Mouse (Mus musculus) cerebellum, adult 2 months (tissue): ENCODE data around the gene Zfp467. TPM values are rescaled to one million over a fixed set of nuclear protein-coding genes. Genes with fewer than 3 reads are reported as not detected.

Experiments used
- DNase-seq, 2 experiments: peaks; one replicate each; pipeline ENCODE4 v3.0.0; 2021
- H3K27ac ChIP-seq: fragments of 200-500 bp; 2 replicates; pipeline ENCODE4 v1.5.1; 2012; ENCODE audit warnings: low read length, control low read depth, inconsistent platforms; ENCODE audit not compliant: insufficient read depth
- H3K27me3 ChIP-seq: fragments of 200-500 bp; 2 replicates; pipeline ENCODE4 v1.6.1; 2012; ENCODE audit warnings: inconsistent platforms, mild to moderate bottlenecking, low read length, moderate library complexity; ENCODE audit not compliant: control insufficient read depth, insufficient read depth
- H3K4me1 ChIP-seq: fragments of 200-500 bp; 2 replicates; pipeline ENCODE4 v1.6.1; 2011; ENCODE audit warnings: low read length; ENCODE audit not compliant: control insufficient read depth, insufficient read depth
- H3K4me3 ChIP-seq: fragments of 200-500 bp; replicated peaks from 2 replicates; pipeline ENCODE3; 2011; ENCODE audit warnings: mild to moderate bottlenecking, low read depth, low read length, control low read depth; ENCODE audit not compliant: insufficient read depth
- CTCF ChIP-seq: fragments of 200-500 bp; IDR thresholded peaks from 2 replicates; pipeline ENCODE4 v1.5.1; 2011; ENCODE audit warnings: low read depth, mild to moderate bottlenecking, control low read depth, low read length, moderate library complexity, borderline replicate concordance; ENCODE audit not compliant: insufficient read depth
- POLR2A ChIP-seq: fragments of 200-500 bp; IDR thresholded peaks from 2 replicates; pipeline ENCODE4 v1.6.1; 2011; ENCODE audit warnings: low read length, control low read depth, borderline replicate concordance; ENCODE audit not compliant: insufficient read depth
- WGBS: fragments of 180-500 bp; shearing (Covaris S2); methylation state at CpG from one replicate; pipeline ENCODE4 v1.1.7; 2018; 5-methylcytosine and 5-hydroxymethylcytosine counted together
- polyA plus RNA-seq: library from polyadenylated mRNA; depleted of rRNA; stranded (reverse); fragments of >200 nt; gene quantifications from 2 replicates; pipeline ENCODE4 v1.2.3, GENCODE M21; 2012

Zfp467 gene
- polyA plus RNA-seq, 1 experiment = 80.4 TPM

DNA sequence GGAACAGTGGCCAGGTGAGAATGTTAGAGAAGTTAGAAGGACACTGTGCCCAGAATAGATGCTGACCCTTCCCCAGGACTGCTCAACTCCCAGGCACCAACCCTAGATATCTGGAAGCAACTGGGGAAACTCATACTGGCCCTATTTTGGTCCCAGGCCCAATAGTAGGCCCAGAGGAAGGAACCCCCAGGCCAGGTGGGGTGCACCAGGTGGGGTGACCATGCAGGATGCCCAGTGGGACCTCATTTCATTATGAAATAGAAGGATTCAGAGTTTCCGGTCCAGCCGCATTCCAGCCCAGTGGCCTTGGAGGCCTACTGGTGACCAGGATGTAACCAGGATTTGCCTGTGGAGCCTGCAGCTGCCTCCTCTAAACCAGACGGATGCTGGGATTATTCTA, 1.3 kb upstream of the Zfp467 start:
- Histone ChIP-seq H3K27ac (no peak overlapping the region), H3K4me1 (0 out of 2 replicates have a peak, but pooled peaks cover 8% of the 10 kb centered on the region), H3K27me3 (no peaks in the 10 kb centered on the region), H3K4me3 (no peak overlapping the region)
- no peak for TF ChIP-seq POLR2A
- TF ChIP-seq CTCF = no peak
- 56% methylated on average over 3 of the region's 3 CpGs for WGBS
- DNase-seq = no peak

DNA sequence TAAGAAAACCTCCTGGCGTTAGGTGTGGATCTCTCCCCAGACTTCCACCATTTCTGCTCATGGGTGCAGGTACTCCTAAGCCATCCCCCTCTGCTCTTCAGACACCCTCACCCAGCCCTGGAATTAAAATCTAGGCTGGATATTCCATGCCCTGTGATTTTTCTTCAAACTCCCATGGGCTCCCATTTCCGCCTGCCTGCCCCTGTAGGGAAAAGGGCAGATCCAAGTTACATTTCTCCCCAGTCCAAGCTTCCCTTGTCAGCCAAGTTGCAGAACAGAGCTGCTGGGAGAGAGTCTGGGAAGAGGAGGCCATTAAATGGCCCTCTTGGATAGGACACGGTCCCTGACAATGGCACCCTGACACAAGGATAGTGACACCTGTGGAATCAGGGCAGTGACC, 631 bp upstream of the Zfp467 start:
- 14% methylated on average over 3 of the region's 3 CpGs for WGBS
- DNase-seq = peak in 1 of 2 experiments; percentile 49
- H3K4me1 ChIP-seq = 0 out of 2 replicates have a peak, but pooled peaks cover 8% of the 10 kb centered on the region
- H3K27ac ChIP-seq = peak overlapping the region; percentile 52; the same call in 1 of the 2 replicates
- no peak for TF ChIP-seq POLR2A
- no peak for TF ChIP-seq CTCF
- H3K27me3 ChIP-seq = no peaks in the 10 kb centered on the region
- peak overlapping the region; percentile 86 for H3K4me3 ChIP-seq

DNA sequence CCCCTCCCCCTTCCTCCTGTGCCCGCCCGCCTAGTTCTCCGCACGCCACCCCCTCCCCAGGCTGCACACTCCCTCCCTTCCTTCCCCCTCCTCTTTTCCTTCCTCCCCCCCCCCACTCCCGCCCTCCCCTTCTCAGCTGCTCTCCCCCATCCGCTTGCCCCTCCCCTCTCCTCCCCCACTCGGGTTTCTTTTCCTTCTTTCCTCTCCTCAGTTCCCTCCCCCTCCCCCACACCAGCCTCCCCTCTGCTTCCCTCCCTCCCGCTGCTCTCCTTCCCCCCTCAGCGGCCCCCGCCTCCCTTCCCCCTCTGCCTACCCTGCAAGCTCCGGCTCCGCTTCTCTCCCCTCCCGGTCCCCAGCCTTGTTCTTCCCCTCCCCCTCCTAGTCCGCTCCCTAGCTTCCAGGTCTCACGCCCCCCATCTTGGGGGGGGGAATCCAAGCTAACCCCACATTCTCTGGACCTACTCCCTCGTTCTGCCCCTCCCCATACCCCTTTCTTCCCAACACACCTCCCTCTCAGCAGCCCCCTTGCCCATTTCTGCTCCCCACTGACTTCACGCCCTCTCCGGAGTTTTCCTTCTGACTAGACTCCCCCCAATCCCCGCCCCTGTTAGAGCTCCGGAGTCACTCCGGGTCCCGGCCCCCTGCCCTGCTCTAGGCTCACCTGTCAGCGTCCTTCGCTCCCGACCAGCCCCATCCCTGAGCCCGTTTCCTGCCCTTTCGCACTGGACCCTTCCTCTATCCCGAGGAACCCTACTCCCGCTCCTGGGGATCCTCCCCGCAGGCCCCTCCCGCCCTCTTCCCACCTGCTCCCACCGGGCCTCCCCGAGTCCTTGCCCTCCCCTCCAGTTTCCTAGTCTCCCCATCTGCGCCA, 1.1 kb downstream of the Zfp467 start:
- DNase-seq = peak; percentile 67 to 70
- Histone ChIP-seq H3K4me3 (peak overlapping the region; percentile 86), H3K4me1 (peaks cover 12% of the 10 kb centered on the region; the same call in 1 of the 2 replicates), H3K27me3 (no peaks in the 10 kb centered on the region), H3K27ac (peak overlapping the region; percentile 78)
- TF ChIP-seq POLR2A (no peak), CTCF (no peak)
- WGBS = 2% methylated on average over 30 of the region's 34 CpGs

DNA sequence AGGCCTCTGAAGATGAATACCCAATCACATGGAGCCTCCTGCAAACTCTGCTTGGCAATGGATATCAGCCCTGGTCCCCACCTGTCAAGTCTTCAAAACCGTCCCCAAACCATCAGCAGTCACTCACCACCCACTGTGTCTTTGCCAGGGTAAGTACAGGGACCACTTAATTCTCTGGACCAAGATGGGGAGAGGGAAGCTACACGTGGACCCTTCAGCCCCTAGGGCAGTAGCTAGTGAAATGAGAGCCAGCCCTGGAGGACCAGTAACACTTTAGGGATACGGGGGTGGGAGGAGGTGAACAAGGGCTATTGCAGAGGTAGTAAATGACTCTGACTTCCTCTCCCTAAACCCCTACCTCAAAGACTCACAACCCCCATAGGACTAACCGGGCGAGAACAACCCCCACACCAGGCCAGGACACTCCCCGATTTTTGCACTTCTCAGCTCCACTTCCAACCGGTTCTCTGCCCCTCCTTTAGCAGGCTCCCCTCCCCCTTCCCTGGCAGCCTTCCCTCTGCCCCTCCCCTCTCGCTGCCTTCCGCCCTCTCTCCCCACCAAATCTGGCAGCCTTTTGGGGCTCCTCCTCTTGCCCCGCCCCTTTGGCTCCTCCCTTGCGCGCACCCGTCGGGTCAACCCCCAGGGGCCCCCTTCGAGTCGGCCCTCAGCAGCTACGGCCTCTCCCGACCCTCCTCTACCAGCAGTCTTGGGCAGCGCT, 1.9 kb downstream of the Zfp467 start:
- peak overlapping the region; percentile 64 for H3K27ac ChIP-seq
- peak; percentile 91 for DNase-seq
- H3K27me3 ChIP-seq = no peaks in the 10 kb centered on the region
- H3K4me3 ChIP-seq = peak overlapping the region; percentile 86
- 5% methylated on average over 19 of the region's 19 CpGs for WGBS
- TF ChIP-seq CTCF (no peak), POLR2A (peak; percentile 37; the same call in 1 of the 2 replicates)
- peaks cover 14% of the 10 kb centered on the region for H3K4me1 ChIP-seq

DNA sequence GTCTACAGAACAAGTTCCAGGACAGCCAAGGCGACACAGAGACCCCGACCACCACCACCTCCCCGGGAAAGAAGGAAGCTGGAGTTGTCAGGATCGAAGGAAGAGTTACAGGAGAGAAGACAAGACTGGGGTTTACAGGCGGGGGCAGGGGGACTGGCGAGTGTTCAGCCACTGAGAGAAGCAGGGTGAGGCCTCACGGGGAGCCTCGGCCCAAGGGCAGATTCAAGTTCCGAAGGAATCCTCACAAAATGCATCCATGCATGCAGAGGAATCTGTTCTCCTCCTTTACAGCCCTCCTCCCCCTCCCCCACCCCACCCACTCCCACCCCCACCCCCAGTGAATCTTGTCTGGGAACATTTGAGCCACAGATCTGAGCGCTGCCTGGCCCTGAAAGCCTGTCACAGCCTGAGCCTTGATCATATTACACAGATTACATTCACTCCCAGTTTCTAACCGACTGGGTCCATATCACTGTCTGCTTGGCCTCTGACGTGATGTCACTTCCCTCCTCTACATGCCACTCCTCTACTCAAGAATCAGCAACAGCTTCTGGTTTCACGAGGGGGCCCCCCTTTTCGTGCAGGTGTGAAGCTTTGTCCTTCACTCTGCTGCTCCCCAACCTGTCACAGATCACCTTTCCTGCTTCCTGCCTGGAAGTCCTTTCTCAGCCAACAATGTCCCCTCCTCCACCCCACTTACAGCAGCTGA, 5.2 kb downstream of the Zfp467 start:
- WGBS = 49% methylated on average over 14 of the region's 14 CpGs
- Histone ChIP-seq H3K27me3 (no peaks in the 10 kb centered on the region), H3K4me1 (peaks cover 14% of the 10 kb centered on the region), H3K27ac (no peak overlapping the region; the same call in 1 of the 2 replicates), H3K4me3 (no peak overlapping the region)
- TF ChIP-seq CTCF (no peak), POLR2A (no peak)
- DNase-seq = no peak

DNA sequence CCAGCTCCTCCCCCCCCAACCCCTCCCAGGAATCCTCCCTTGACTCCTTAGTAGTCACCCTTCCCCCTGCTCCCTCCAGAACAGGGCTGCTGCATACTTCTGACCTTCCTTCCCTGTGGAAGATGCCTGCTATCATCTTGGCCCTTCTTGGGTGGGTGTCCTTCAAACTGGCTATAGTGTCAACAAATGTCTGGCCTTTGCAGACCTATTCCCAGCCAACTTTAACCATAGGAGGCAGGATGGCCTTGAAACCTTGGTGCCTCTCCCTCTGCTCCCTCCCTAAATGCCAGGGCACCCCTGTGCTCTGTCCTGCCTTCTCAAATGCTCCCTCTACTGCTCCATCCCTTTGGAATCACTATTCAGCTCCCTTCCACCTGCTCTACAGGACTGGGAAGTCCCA, 6.0 kb downstream of the Zfp467 start:
- Histone ChIP-seq H3K4me1 (peaks cover 14% of the 10 kb centered on the region), H3K4me3 (no peak overlapping the region), H3K27me3 (no peaks in the 10 kb centered on the region), H3K27ac (no peak overlapping the region; the same call in 1 of the 2 replicates)
- TF ChIP-seq CTCF = no peak
- no peak for TF ChIP-seq POLR2A
- DNase-seq = no peak

DNA sequence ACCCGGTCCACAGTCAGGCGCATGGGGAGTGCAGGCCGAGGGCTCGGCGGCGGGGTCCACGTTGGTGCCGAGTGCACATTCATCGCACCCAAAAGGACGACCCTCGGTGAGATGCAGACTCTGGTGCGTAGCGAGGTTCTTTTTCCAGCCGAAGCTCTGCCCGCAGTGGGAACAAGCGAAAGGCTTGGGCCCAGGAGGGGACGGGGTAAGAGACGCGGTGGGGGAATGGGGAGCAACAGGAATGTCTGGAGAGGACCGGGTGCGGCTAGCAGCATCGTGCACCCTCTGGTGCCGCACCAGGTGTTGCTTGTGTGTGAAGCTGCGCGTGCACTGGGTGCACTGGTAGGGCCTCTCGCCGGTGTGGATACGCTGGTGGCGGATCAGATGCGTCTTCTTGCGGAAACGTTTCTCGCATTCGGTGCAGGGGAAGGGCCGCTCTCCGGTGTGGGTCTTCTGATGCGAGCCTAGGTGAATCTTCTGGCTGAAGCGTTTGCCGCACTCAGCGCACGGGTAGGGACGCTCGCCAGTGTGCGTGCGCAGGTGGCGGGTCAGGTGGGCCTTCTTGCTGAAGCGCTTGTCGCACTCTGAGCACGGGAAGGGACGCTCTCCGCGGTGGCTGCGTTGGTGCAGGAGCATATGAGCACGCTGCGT, 7.0 kb downstream of the Zfp467 start:
- Histone ChIP-seq H3K27me3 (no peaks in the 10 kb centered on the region), H3K27ac (no peak overlapping the region), H3K4me1 (peaks cover 14% of the 10 kb centered on the region), H3K4me3 (no peak overlapping the region)
- 67% methylated on average over 55 of the region's 55 CpGs for WGBS
- peak in 1 of 2 experiments; percentile 50 for DNase-seq
- TF ChIP-seq CTCF (no peak), POLR2A (no peak)
